Mouse (Mus musculus) kidney, adult 18-20 months (tissue): ENCODE measurements around the gene Acp6.
"Not testable (repeated sequence)": the region's sequence is repeated elsewhere in the genome, so short reads cannot be mapped to it uniquely, and the experiment has no call there.

Source experiments
- DNase-seq: peaks from one replicate; pipeline ENCODE4 v3.0.0; 2021

Gene Acp6

DNA sequence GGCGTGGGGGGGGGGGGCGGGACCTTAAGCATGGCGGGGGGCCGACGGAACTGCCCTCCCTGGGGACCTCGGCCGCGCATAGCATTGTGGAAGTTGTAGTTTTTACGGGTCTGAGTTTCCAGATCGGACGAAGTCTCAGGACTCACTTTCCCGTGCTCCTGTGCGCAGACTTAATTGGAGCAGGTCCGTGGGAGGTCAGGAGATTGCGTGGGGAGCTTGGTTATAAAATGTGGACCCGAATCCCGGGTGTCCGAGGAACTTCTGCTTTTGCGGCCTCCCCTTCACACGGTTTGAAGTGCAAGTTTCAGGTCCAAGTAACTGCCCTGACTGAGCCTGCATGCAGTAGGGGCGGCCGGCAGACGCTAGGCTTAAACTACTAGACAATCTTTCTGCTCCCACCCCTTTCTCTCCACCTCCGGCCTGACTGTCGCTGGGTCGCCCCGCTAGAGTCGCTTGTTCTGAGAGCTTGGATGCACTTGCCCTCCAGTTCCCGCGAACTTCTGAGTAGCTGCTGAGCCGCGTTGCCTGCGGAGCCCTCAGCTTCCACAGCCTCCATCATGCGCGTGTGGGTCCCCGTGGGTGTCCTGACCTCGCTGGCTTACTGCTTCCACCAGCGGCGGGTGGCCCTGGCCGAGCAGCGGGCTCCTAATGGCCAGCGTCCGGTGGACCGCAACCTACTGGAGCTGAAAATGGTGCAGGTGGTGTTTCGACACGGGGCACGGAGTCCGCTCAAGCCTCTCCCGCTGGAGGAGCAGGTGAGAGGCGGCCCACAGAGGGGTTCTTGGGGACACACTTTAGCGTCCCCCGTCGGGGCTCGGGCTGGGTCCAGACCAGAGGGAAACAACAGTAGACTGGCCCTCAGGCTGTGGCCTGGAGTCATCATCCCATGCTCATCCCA lies at the start of gene Acp6:
Acp6 (plus strand) TSS at position 167 of the 898 bp plus-strand sequence.
- peak; percentile 92 for DNase-seq

DNA sequence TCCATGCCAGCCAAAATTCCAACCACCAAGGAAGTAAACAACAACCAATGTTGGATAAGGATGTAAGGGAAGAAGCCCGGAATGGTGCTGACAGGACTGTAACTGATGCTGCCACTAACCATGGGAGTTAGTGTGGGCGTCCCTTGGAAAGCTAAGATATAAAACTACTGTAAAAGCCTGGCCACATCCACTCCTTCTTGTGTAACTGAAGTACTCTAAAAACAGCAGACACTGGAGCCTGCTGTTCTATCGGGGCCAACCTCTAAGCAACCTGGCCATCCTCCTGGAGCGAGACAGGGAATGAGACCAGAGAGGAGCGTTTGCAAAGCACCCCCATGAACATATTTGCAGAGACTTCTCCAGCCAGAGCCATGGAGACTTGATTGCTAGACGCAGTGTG lies 41.1 kb upstream of the Acp6 start:
- DNase-seq = no peak

DNA sequence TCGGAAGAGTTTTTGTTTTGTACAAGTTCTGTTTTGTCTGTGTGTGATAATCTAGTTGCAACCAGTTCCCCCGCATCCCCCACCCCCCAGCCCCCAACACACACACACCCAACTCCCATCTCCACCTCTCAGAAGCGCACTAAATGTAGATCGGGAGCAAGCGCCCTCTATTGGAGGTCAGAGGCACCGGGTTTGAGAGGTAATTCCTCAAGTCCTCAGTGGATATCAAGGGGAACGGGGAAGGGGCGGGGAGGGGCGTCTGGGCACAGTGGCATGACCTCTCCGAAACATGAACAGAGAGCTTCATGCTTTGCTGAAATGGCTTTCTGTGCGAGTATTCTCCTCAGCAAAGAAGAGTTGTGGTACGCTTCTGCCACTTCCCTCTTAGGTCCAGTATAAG lies 40.3 kb upstream of the Acp6 start:
- DNase-seq = no peak

DNA sequence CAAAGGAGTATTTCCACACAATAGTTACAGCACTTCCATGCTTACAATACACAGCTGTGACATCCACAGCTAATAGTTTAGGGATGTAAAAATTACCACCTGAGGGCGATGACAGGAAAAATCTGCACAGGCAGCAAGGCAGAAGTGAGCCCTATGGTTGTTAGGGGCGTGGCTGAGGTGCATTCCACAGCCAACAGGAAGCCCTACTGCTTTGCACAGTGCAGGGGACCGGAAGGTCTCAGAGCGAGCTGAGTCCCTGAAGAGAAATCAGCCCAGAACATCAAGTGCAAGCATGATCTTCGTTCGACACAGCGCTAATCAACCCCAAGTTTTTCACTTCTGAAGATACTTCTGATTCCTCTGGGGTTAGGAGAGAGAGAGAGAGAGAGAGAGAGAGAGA lies 34.4 kb upstream of the Acp6 start:
- no peak for DNase-seq

DNA sequence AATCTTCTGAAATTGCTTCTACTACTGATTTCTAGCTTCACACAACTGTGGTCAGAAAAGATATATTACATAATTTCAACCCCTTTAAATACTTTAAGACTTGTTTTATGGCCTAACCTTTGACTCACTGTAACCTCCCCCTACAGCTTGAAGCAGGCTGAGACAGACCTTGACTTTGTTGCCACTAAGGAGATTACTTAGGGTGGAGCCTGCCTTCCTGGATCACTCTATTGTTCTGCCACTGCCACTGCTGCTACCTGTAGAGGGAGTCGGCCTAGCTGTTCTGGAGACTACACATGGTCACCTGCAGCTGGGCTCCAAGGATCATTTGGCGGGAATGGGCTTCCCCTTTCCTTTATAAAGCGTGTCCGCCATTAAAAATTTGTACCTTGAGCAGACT lies 29.2 kb upstream of the Acp6 start:
- DNase-seq = no peak

DNA sequence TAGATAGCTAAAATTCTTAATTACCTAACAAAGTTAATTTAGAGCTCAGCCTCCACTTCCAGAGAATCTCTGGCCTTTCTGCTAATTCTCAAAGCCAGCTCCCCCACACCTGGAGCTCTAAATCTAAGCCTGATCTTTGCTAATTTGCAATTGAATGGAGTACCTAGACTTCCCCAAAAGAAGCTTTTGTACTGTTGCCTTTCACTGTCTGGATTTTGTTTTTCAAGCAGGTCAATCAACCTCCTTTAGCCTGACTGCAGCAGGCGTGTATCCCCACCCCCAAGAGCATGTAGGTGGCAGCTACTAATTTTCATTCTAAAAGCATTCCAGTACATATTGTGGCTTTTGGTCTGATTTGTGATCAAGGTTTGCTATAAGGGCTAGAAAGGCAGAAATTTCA lies 20.9 kb upstream of the Acp6 start:
- not testable (repeated sequence) for DNase-seq

DNA sequence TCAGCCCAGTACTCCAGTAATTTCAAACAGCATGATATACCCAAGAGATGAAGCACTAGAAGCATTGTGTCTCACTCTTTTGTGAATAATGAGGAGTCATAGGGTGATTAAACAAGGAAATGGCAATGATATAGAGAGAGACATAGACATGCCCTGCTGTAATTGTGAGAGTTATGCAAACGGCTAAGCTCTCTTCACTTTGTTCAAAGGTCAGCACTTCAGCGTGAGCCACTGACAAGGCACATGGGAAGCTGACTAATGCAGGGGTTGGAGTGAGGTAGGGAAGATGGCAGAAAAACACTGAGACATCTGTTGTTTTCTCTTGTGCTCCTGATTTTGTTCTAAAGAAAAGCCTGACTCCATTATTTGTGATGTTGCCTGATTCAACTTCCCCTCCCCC lies 7.5 kb upstream of the Acp6 start:
- no peak for DNase-seq

DNA sequence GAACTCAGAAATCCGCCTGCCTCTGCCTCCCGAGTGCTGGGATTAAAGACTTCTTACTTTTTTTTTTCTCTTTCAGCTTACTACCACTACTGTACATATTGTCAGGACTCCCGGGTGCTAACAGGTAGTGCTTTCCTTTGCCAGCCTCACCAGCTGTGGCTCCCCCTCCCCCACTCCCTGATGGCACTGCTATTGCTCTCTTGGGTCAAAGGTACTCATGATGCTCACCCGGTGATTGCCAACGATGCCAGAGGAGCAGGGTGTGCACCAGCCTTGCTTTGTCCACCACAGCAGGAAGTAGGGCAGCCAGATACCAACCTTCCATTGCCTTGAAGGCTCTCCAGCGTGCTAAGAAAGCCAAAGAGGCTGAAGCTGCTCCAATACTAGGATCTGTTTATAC lies 2.1 kb upstream of the Acp6 start:
- peak; percentile 25 for DNase-seq

DNA sequence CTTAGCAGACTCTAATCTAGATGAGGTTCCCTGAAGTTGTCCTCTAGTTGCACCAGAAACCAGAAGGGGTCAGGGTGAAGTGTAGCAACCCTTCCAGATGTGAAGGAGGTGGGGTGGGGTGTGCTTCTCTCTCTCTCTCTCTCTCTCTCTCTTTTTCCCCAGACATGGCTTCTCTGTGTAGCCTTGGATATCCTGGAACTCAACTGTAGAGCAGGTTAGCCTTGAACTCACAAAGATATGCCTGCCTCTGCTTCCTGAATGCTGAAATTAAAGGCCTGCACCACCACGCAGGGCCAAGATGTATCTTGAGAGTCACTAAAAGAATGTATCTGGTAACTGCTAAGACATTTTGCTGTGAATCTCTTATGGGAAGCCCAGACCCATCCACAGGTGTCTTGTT lies 1.3 kb upstream of the Acp6 start:
- DNase-seq = no peak

DNA sequence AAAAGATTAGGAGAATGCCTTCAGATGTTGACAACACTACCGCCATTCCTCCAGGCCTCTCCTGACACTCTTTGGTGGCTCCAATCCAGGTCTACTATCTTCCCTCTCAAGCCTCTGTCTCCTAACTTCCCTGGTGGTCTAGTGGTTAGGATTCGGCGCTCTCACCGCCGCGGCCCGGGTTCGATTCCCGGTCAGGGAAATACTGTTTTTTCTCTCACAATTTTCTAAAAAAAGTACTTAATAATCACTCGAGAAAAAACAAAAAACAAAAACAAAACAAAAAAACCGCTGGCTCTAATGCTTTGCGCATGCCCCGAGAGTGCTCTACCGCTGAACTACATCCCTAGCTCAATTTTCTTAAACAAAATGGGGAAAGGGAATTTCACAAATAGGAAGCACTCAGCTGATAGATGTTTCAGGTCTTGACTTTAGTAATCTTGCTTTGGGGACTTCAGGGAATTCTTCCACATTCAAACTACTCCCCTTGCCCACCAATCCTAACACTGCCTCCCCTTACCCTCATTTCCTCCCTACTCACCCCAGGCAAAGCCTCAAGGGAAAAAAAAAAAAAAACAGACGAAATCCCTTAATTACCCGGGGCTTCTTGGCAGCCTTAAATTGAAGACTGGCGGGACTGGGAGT lies 498 bp upstream of the Acp6 start:
- DNase-seq = peak; percentile 86

DNA sequence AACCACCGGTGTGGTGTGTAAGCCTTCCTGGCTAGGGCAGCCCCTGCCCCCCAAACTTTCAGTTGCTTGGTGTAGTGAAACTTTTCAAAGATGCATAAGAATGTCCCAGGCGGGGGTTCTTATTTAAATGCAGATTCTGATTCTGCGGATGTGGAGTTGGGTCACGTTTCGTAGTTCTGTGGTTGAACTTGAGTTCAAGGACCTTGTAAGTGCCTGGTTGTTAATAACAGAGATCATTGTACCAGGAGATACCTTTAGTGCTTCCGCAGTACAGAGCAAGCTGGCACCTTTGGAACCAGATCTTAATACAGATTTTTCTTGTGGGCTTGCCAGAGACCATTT lies 903 bp downstream of the Acp6 start:
- DNase-seq = no peak

DNA sequence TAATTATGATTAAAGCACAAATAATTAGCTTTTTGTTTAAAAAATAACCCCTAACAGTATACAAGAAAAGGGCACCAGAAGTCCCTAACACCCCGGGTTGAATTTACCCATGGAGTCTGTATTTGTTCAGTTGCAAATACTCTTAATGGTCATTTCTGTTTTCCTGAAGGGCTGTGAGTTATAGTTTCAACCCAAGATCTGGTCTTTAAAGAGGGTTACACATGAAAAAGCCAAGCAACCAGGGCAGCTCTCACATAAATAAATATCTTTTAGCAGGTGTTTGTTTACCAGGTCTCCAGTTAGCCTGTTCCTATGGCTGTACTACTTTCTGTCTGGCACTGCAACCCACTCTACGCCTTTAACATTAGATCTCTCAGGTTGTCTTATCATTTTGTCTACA lies 1.4 kb downstream of the Acp6 start:
- no peak for DNase-seq

DNA sequence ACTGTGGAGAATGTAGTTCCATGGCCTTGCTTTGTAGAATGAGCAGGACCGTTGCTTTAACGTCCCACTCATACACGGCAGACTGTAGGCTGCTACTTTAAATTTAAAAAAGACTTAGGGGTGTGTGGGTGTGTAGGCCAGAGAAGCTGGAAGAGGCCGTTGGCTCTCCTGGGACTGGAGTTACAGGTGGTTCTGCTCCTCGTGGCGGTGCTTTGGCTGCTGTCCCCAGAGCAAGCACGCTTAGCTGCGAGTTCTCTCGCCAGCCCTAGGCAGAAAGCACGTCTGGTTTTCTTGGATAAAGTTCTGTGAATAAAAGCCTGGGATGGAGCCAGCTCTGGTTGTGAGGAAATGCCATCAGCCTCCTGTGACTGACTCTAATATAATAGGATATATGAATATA lies 2.3 kb downstream of the Acp6 start:
- DNase-seq = peak; percentile 41

DNA sequence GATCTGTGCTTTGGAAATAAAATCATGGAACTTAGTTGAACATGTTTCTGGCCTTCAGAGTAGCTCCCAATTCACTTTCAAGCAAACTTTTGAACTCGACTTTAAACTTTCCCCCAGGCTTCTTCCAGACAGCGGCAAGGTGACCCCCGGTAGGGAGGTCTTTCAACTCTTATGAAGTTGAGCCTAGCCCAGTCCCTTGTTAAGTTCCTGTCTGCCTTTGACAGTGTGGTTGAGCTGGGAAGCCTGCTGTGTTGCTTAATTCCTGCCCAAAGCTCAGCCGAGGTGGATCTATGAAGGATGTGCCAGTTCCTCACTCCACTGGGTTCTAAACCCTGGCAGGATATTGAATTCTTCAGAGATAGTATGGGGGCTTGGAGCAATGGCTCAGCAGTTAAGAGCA lies 3.2 kb downstream of the Acp6 start:
- DNase-seq = no peak

DNA sequence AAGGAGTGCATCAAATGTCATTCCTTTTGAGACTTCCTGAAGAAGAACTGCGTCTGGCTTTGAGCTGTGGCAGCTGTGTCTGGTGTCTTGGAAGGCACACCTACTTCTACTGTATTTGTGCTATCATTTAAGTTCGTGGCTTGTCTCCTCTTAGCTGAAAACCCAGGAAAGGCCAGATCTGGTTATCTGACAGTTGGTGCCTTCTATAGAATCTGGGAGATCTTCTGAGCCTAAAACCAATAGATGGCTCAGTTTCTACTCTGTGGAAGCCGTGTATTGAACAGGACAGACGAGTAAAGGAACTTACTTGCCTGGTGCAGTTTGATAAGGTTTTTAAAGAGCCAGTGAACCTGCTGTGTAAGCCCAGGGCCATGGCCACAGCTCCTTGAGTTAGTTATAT lies 5.9 kb downstream of the Acp6 start:
- no peak for DNase-seq

DNA sequence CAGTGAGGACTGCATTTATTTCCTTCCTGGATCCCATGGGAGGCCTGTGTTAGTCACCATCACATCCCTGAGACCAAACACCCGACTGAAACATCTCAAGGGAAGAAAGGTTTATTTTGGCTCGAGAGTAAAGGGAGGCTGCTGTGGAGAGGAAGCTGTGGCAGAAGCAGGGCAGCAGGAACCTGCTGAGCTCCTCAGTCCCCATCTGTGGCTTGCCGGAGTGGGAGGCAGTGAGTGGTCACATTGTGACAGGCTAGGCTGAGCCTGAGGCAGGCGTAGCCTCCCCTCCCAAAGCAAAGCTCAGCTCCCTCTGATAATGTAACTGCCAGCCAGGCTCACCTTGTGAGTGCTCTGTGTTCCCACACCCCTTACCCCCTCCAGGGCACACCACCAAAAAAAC lies 8.5 kb downstream of the Acp6 start:
- DNase-seq = no peak

DNA sequence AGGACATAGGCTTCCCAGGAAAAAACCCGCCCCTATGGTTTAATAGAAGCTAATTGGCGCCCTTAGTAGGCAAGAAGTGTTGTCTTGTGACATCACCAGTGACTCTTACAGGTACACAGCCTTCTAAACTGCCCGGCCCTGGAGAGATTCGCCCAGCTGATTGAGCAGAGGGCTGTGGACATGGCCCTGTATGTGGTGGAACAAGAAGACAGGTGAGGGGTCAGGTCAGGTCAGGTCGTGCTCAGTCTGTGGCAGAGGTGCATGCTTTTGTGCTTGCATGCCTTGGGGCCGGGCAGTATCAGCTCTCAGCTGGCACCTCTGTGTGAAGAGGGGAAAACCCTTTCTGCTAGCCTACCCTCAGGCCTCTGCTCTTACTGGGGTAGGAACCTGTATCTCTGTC lies 13.0 kb downstream of the Acp6 start:
- DNase-seq = peak; percentile 40

DNA sequence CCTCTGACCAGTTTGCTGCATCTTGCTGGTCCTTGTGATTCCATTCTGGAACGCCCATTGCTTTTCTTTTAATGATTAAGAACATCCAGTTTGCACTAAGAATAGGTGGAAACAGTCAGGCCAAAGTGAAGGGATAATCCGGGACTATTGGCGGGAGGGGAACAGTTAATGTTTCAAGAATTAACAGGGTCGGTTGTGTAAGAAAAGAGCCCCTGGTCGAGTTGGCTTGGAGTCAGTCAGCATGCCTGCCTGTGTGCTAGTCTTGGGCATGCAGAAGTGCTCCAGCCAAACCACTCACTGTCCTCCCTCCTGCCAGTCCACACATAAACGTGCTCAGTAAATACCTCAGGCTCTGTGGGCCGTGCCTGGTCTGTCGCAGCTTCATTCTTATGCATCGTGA lies 13.7 kb downstream of the Acp6 start:
- DNase-seq = peak; percentile 72

DNA sequence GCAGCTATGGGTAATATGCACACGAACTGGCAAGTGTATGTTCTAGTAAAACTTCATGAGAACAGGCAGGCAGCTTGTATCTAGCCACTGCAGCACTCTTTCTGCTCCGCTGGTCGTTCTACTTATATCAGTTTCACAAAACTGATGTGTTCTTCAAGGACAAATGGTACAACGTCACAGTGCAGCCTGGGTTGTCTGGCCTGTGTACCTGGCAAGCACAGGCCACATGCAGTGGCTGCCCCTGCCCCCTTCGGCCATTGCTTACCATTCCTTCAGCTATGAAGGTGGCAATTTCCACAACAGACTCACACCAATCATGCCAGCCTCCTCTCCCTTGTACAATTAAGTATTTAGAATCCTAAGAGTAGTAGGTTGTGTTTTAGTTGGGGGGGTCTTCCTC lies 14.1 kb downstream of the Acp6 start:
- DNase-seq = no peak

DNA sequence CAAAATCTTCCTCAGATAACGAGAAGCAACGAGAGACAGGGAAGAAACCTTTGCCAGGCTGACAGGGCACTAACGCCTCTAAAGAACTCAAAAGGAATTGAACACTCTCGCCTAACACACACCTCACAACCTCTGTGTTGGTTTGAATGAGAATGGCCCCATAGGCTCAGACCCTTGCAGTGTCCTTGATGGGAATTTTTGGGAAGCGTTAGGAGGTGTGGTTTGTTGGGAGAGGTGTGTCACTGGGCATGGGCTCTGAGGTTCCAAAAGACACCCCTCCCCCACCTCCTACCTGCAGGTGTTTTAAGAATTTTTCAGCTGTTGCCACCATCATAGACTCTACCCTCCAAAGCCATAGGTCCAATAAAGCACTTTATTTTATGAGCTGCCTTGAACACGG lies 20.3 kb downstream of the Acp6 start:
- no peak for DNase-seq

DNA sequence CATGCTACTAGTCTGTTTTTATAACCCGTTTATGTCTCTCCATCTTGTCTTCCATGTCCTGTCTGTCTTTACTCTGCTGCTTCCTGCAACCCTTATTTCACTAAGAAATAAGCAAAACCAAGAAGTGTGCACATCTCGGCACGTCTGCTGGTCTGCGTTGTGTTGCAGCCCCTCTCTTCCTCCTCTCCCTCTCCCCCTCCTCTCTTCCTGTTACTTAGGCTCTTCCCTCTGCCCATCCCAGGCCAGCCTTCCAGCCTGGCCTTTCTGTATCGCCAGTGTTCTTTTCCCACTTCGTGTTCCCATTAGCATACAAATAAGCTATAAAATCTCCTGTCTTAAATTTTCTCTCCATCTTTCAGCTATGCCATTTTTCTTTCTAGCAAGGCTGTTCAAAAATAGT lies 21.9 kb downstream of the Acp6 start:
- no peak for DNase-seq

DNA sequence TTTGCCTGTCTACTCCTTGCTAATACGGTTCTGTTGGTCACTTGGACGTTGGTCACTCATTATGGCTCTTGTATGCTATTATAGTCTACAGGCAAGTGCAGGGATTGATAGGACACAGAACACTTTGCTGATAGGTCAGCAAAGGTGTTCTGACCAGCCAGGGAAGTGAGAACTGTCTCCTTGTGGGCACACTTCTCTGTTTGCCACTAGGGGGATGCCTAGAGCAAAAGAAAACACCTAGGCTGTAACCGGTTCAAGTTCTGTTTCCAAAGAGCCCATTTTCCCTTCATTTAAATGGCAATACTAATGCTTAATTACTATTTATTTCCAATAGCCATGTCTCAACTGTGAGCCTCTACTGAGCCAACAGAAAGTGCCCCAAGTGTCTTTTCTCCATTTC lies 25.2 kb downstream of the Acp6 start:
- peak; percentile 5 for DNase-seq

DNA sequence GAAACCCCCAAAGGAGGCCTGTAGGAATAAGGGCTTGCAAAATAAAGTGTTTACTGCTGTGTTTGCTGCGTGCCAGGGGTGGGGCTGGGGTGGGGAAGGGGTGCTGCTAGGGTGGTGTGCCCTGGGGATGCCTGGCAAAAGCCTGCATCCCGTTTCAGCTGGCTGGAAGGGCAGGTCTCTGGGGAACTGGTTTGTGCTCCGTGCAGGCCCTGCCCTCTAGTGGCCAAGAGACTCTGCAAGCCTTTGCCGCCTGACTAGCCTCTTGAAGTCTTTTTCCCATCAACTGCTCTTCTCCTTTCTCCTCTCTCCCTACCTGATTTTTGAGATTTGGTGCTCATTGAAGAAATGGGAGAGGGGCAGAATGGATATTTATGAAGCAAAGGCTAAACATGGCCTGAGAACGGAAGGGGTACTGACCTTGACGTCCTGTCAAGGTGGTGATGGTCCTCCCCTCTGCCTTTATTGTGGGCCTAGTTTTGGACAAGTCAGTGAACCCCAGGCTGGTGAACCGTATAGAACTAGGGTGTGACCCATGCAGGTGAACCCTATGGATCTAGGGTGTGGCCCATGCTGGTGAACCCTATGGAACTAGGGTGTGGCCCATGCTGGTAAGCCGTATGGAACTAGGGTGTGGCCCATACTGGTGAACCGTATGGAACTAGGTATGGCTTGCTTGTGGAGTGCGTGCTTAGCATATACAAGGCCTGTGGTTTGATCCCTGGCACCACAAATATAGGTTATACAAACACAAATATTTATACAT lies 26.7 kb downstream of the Acp6 start:
- DNase-seq = peak; percentile 78

DNA sequence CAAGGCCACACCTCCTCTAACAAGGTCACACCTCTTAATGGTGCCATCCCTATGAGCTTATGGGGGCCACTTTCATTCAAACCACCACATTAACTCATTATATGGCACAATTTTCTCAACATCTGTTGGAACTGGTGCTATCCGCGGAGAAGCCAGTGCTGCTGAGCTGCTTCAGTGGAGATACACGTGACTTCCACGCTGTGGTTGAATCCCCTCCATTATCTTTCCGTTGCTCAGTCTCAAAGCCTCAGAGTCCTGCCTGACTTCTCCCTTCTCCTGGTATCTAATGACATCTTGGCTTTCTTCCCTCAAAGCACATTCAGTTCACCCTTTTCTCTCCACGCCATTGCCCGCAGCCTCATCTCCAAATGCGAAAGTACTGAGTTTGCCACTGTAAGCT lies 38.0 kb downstream of the Acp6 start:
- DNase-seq = no peak
